Mouse (Mus musculus) CH12.LX (cell line): ENCODE measurements around the gene Cd320. TPM values are rescaled to one million over a fixed set of nuclear protein-coding genes. Genes with fewer than 3 reads are reported as not detected.
"Not testable (repeated sequence)": the region's sequence is repeated elsewhere in the genome, so short reads cannot be mapped to it uniquely, and the experiment has no call there.

ENCODE experiments used
- DNase-seq: peaks from one replicate; pipeline ENCODE4 v3.0.0-alpha.2; 2013; ENCODE audit errors: extremely low read depth
- H3K27ac ChIP-seq: 2 replicates; pipeline ENCODE4 v1.5.1; 2012; ENCODE audit warnings: low read depth, mild to moderate bottlenecking, control low read depth, moderate library complexity; ENCODE audit not compliant: insufficient read depth
- H3K27me3 ChIP-seq: replicated peaks from 2 replicates; pipeline ENCODE3; 2012; ENCODE audit warnings: inconsistent platforms
- H3K36me3 ChIP-seq, 2 experiments: replicated peaks in 1 of 2; 2 replicates each; pipeline versions ENCODE3 to v1.6.1; 2012; ENCODE audit warnings: inconsistent platforms in 1 of 2, low read length in 1 of 2, mild to moderate bottlenecking in 1 of 2, mixed read lengths in 1 of 2, moderate library complexity in 1 of 2; ENCODE audit not compliant: control insufficient read depth in 1 of 2, insufficient read depth in 1 of 2
- H3K4me1 ChIP-seq, 2 experiments: 2 replicates each; pipeline ENCODE4 v1.6.1; 2012; ENCODE audit warnings: inconsistent platforms in 1 of 2, moderate library complexity in 1 of 2; ENCODE audit not compliant: insufficient read depth in 2 of 2, control insufficient read depth in 1 of 2
- H3K4me2 ChIP-seq: 2 replicates; pipeline ENCODE4 v1.6.1; 2012; ENCODE audit warnings: low read depth, mild to moderate bottlenecking, control low read depth; ENCODE audit not compliant: poor library complexity, insufficient read depth, severe bottlenecking
- H3K4me3 ChIP-seq, 3 experiments: fragments of 150-350 bp in 1 of 3; sonication (generic) in 1 of 3; replicated peaks in 1 of 3; 2 replicates each; pipeline versions ENCODE3 to v1.5.1; 2011 to 2012; ENCODE audit warnings: low read depth in 2 of 3, low read length in 2 of 3, mild to moderate bottlenecking in 2 of 3, moderate library complexity in 2 of 3, control low read depth in 1 of 3, improper control_type of control experiment in 1 of 3, inconsistent platforms in 1 of 3, mixed read lengths in 1 of 3; ENCODE audit not compliant: poor library complexity in 1 of 3
- H3K79me2 ChIP-seq: replicated peaks from 2 replicates; pipeline ENCODE4 v1.6.1; 2012; ENCODE audit warnings: mild to moderate bottlenecking, moderate library complexity; ENCODE audit not compliant: control insufficient read depth, poor library complexity, insufficient read depth, severe bottlenecking; ENCODE audit errors: extremely low read depth
- H3K9ac ChIP-seq: 2 replicates; pipeline ENCODE4 v1.6.1; 2012; ENCODE audit warnings: low read depth, mild to moderate bottlenecking, control low read depth, moderate library complexity; ENCODE audit not compliant: insufficient read depth
- H3K9me3 ChIP-seq: replicated peaks from 2 replicates; pipeline ENCODE3; 2012; ENCODE audit warnings: low read length, inconsistent platforms, mixed read lengths
- CTCF ChIP-seq, 2 experiments: IDR thresholded peaks in 1 of 2; conservative IDR thresholded peaks in 1 of 2; 2 replicates each; pipeline ENCODE4 v1.5.1; 2011 to 2012; ENCODE audit warnings: low read depth in 2 of 2, low read length in 2 of 2, improper control_type of control experiment in 1 of 2, inconsistent platforms in 1 of 2, mild to moderate bottlenecking in 1 of 2, moderate library complexity in 1 of 2
- E2F4 ChIP-seq: IDR thresholded peaks from 2 replicates; pipeline ENCODE4 v1.6.1; 2011; ENCODE audit warnings: low read depth, low read length, improper control_type of control experiment; ENCODE audit not compliant: insufficient replicate concordance
- ELF1 ChIP-seq: IDR thresholded peaks from 2 replicates; pipeline ENCODE4 v1.6.1; 2014; ENCODE audit warnings: low read depth, mild to moderate bottlenecking, inconsistent platforms, low read length, improper control_type of control experiment
- EP300 ChIP-seq: IDR thresholded peaks from 2 replicates; pipeline ENCODE4 v1.6.1; 2011; ENCODE audit warnings: low read length, improper control_type of control experiment
- JUN ChIP-seq: IDR thresholded peaks from 2 replicates; pipeline ENCODE4 v1.6.1; 2011; ENCODE audit warnings: low read depth, mild to moderate bottlenecking, low read length, improper control_type of control experiment, moderate library complexity; ENCODE audit not compliant: insufficient read depth
- JUND ChIP-seq: conservative IDR thresholded peaks from 2 replicates; pipeline ENCODE4 v1.6.1; 2011; ENCODE audit warnings: low read depth, low read length, improper control_type of control experiment
- MAX ChIP-seq: IDR thresholded peaks from 2 replicates; pipeline ENCODE4 v1.6.1; 2011; ENCODE audit warnings: low read length, improper control_type of control experiment
- MXI1 ChIP-seq: IDR thresholded peaks from 2 replicates; pipeline ENCODE4 v1.6.1; 2011; ENCODE audit warnings: mild to moderate bottlenecking, low read depth, low read length, improper control_type of control experiment
- NRF1 ChIP-seq: IDR thresholded peaks from 2 replicates; pipeline ENCODE4 v1.6.1; 2014; ENCODE audit warnings: low read depth, mild to moderate bottlenecking, inconsistent platforms, low read length, improper control_type of control experiment, moderate library complexity
- RCOR1 ChIP-seq: conservative IDR thresholded peaks from 2 replicates; pipeline ENCODE4 v1.6.1; 2012; ENCODE audit warnings: low read depth, mild to moderate bottlenecking, inconsistent platforms, low read length, improper control_type of control experiment
- SIN3A ChIP-seq: IDR thresholded peaks from 2 replicates; pipeline ENCODE4 v1.6.1; 2012; ENCODE audit warnings: low read length, improper control_type of control experiment, inconsistent platforms
- TBP ChIP-seq: conservative IDR thresholded peaks from 2 replicates; pipeline ENCODE4 v1.6.1; 2011; ENCODE audit warnings: low read depth, low read length, improper control_type of control experiment
- UBTF ChIP-seq: IDR thresholded peaks from 2 replicates; pipeline ENCODE4 v1.6.1; 2012; ENCODE audit warnings: low read depth, mild to moderate bottlenecking, inconsistent platforms, low read length, improper control_type of control experiment, moderate library complexity
- USF1 ChIP-seq: IDR thresholded peaks from 2 replicates; pipeline ENCODE4 v1.6.1; 2014; ENCODE audit warnings: low read depth, mild to moderate bottlenecking, inconsistent platforms, low read length, improper control_type of control experiment
- ZC3H11A ChIP-seq: IDR thresholded peaks from 2 replicates; pipeline ENCODE4 v1.6.1; 2012; ENCODE audit warnings: low read depth, mild to moderate bottlenecking, inconsistent platforms, low read length, improper control_type of control experiment
- ZNF384 ChIP-seq: IDR thresholded peaks from 2 replicates; pipeline ENCODE4 v1.6.1; 2012; ENCODE audit warnings: low read depth, low read length, improper control_type of control experiment, inconsistent platforms
- dilution Hi-C: fragments of 300-500 bp; cut with MboI; formaldehyde crosslinking; loops from 2 replicates; pipeline ENCODE4 v1.14.3; 2020; ENCODE audit warnings: low sequenced_read_pairs; ENCODE audit not compliant: extremely low pct_unique_long_range_greater_than_20kb, extremely low pct_ligation_motif_present
- in situ Hi-C: fragments of 300-500 bp; cut with MboI; formaldehyde crosslinking; loops from 3 replicates; pipeline ENCODE4 v1.14.3; 2019; ENCODE audit warnings: low sequenced_read_pairs, low pct_ligation_motif_present, low pct_unique_long_range_greater_than_20kb, mixed read lengths
- polyA plus RNA-seq: library from polyadenylated mRNA; unstranded; fragments of >175 nt; gene quantifications from 2 replicates; pipeline ENCODE4 v1.2.1, GENCODE M21; 2012; ENCODE audit warnings: low read depth; ENCODE audit not compliant: insufficient read length
- total RNA-seq, 2 experiments: library from RNA; depleted of rRNA; stranded (reverse); fragments of 300-350 nt in 1 of 2; fragments of >200 nt in 1 of 2; gene quantifications; 2 replicates each; pipeline ENCODE4 v1.2.3; 2012 to 2014

Gene Cd320
- total and polyA plus RNA-seq, 3 experiments, result 50.9 to 67.1 (median 53.7) TPM

GRCm38 (mm10) chr17:33892429-33892828 is 49.5 kb downstream of the Cd320 start:
- dilution Hi-C loops, result no loop called here
- Histone ChIP-seq H3K4me2 (no peak overlapping the region), H3K4me3 (no peak overlapping the region), H3K4me1 (peaks cover 0 to 11% of the 10 kb centered on the region in 2 experiments; a peak in 1 of 4 replicates), H3K9me3 (no peaks in the 10 kb centered on the region)
- no peak for DNase-seq
- TF ChIP-seq EP300 (no peak), RCOR1 (no peak), MXI1 (no peak), CTCF (conservative IDR thresholded peaks at IDR 0.05 in 1 of 2, IDR thresholded peaks at IDR 0.05 in 1 of 2; ENCODE audit: low read depth in 2 of 2, low read length in 2 of 2) (no peak), E2F4 (no peak), MAX (no peak), JUN (no peak), ZNF384 (no peak), ZC3H11A (no peak), JUND (no peak), NRF1 (no peak), SIN3A (no peak), UBTF (no peak), TBP (no peak), ELF1 (no peak), USF1 (no peak)
- TF ChIP-seq, all 38 proteins: peak for 0
- Histone ChIP-seq H3K36me3 (no peaks in the 10 kb centered on the region), H3K27ac (no peak overlapping the region), H3K27me3 (peaks cover 3% of the 10 kb centered on the region), H3K9ac (no peak overlapping the region), H3K79me2 (peaks cover 23% of the 10 kb centered on the region)
- in situ Hi-C loops, result no loop called here

GRCm38 (mm10) chr17:33893011-33893410 is 50.1 kb downstream of the Cd320 start:
- H3K36me3 ChIP-seq, DNase-seq, H3K27me3 ChIP-seq, H3K27ac ChIP-seq, H3K4me2 ChIP-seq, dilution Hi-C loops, H3K4me3 ChIP-seq, in situ Hi-C loops, H3K9ac ChIP-seq, H3K9me3 ChIP-seq, H3K4me1 ChIP-seq: not testable (repeated sequence)
- H3K79me2 ChIP-seq, result peaks cover 17% of the 10 kb centered on the region
